Mouse (Mus musculus) urinary bladder, postnatal 4 days (tissue): ENCODE data around the gene Gabra5.

Source experiments
- DNase-seq, 2 experiments: peaks; one replicate each; pipeline ENCODE4 v3.0.0; 2021 to 2022; ENCODE audit warnings: low spot score in 2 of 2

Gene Gabra5

DNA sequence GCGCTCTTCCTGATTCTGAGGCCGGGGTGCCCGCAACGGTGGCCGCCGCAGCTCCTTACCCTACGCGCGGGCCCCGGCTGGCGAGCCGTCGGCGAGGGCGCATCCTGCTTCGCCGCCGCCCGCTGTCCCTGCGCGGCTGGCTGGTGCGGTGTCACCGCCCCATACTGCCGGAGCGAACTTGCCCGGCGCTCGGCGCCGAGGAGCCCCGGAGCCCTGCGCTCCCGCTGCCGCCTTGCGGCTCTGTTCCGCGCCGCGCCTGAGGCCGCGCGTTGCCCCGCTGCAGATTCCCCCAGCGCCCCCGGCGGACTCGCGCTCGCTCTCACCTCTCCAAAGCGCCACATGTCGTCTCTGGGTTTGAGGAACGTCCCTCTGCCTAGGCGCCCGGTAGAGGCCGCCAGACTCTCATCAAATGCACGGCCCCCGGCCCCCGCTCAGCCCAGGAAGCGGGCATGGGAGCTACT lies at the start of gene Gabra5:
Gene Gabra5 (minus strand): TSS at position 379 of the 461 bp plus-strand sequence.
- no peak for DNase-seq

DNA sequence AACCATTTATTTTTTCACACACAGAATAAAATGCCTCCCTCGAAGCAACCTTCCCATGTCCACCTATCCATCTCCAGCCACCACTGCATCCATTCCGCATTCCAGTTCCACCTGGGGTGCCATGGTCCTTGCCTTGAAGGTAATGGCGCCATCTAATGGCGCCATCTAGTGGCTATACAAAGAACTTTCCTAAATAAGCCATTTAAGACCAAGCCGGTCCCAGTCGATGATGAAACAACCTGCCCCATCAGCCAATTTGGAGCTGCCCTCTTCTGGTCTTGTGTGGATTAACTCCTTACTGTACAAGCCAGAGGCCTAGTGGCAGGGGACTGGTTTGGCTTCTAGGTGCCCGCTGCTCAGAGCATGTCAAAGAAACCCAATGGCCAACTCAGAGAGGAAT lies 28.7 kb upstream of the Gabra5 start:
- no peak for DNase-seq

DNA sequence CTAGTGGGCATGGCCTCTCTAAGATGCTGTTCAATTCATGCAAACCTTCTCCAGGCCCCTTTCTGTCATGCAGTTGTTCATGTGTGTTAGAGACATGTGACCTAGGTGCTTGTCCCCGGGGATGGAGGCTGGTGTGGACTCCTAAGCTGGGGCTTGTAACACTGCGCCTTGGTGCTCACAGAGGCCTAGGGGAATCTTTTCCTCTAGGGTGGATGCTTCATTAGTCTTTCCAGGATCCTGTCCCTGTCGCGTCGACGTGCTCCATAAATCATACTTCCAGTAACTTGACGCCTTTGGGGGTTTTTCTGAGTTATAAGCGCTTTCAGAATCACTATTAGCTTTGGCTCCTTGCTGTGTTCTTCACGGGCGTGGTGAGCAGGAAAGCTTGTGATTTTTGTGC lies 22.8 kb upstream of the Gabra5 start:
- DNase-seq, result no peak

DNA sequence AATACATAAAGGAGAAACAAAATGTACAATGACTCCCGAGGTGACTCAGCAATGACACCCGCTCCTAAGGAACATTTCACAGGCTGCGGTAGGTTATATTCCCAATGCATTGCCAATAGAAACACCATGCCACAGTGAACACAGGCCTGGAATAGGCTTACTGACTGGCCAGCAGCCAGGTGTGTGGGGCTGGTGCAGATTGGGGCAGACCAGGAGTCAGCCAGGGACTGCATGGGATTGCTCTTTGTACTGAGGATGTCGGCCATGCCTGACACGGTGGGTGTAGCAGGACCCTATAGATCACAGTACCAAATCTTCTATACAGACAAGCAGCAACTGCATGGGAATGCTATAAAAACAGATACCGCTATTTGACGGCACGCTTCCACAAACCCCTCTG lies 20.1 kb upstream of the Gabra5 start:
- no peak for DNase-seq

GRCm38 (mm10) chr7:57529451-57529850 lies 19.6 kb upstream of the Gabra5 start:
- no peak for DNase-seq

DNA sequence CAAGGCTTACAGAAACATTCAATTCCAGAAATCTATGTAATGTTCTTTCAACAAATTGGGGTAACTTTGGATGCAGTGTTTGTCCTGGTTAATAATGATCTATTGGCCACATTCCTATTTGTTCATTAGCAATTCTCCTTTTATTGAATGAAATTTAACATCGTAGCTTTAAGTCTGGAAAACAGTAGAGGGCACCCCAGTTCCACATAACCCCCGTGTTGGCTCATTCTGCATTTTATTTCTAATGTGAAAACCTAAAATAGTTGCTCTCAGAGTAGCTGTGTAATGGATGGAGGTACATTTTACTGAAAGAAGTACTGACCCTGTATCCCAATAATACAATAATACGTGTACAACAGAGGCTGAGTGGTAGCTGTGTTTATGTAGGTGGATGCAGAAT lies 3.1 kb upstream of the Gabra5 start:
- DNase-seq, result no peak

DNA sequence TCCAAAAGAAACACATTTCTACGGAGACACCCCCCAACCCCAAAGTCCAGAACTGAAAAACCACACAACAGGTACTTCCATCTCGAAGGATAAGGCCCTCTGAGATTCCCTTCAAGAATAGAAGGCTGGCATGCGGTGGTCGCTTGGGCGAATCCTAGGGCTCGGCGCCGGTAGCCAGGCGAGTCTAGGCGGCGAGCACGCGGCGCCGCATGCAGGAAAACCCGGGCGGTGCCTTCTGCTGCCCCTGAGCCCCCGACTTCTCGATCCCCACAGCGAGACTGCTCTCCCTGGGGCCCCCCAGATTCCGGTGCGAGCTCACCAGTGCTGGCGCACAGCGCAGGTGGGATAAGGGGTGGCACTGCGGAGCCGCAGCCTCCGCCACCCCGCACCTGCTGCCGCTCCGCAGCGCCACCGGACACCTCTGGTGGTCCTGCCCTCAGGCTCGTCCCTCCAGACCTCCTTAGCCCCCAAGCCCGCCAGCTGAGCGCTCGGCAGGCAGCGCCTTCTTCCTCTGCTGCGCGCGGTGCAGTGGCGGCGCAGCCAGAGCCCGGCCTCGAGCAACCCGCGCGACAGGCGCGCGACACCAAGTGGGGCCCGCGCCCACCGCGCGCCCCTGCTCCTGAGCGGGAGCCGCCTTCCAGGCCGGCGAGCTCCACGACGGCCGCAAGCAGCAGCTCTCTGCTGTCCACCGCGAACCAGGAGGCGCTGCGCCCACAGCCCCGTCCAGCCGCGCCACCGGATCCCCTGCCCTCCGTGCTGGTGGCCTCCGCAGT lies 813 bp downstream of the Gabra5 start:
- DNase-seq, result no peak

- DNase-seq, result no peak
Observed at GRCm38 (mm10) chr7:57502809-57503208, 7.0 kb downstream of the Gabra5 start.

DNA sequence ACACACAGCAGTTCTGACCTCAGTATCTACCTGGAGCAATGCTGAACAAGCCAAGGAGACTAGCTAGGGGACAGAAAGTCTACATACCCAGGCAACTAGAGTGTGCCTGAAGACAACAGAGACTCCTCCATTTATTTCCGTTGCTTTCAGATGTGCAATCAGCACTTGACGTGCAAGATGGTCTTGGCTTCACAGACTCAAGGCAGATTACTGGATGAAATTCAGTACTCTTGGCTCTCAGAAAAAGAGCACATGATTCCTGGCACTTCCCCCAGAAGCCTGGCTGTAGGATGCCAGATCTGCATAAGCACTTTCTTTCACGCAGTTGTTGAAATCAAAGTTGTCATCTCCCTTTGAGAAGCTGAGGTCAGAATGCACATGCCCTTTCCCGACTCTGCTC lies 18.1 kb downstream of the Gabra5 start:
- no peak for DNase-seq

- DNase-seq, result no peak
Observed at GRCm38 (mm10) chr7:57486907-57487306, 23.0 kb downstream of the Gabra5 start.

DNA sequence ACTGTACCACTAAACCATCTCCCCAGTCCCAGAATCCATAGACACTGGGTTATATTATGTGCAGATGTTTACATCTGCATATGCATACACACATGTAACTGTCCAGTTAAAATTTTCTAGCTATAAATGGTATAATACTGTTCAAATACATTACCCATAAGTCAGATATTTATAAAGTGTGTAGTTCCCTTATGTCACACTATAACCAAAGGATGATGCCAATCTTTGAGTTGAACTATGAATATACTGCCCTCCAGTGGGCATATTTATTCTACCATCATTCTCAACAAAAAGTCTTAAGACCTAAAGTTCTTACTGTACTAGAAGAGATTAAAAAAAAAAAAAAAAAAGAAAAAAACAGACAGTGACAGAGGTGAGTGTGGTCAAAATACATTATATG lies 27.0 kb downstream of the Gabra5 start:
- DNase-seq, result no peak

DNA sequence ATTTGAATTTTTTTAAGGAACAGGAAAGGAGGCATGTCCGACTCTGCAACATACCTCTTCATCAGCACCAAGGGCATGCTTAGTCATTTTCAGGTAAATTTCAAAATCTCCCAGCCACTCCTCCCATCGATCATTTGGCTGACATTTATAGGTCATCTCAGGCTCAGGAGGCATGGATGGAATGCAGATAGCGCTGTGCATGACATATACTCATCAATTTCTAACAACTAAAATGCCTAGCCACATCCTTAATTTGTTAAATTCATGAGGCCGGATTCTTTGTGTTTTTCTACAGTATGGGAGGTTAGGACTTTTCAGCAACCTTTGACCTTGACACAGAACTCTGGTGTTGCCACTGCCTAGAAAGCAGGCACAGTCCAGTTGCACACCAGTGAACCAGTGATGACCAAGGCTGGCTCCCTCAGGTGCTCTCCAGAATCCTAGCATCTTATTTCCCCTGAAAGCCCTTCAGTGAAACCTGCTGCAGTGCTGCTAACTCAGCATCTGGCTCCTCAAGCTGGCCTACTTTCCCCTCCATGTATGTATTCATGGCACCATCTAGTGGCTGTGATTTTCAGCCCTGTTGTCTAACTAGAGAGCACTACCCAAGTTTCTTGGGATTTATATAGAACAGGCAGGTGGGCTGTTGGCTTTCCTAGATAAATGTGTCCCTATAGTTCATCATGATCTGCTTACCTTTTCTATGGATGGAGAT lies 35.9 kb downstream of the Gabra5 start:
- no peak for DNase-seq

- no peak for DNase-seq
Observed at GRCm38 (mm10) chr7:57471316-57471715, 38.5 kb downstream of the Gabra5 start.

DNA sequence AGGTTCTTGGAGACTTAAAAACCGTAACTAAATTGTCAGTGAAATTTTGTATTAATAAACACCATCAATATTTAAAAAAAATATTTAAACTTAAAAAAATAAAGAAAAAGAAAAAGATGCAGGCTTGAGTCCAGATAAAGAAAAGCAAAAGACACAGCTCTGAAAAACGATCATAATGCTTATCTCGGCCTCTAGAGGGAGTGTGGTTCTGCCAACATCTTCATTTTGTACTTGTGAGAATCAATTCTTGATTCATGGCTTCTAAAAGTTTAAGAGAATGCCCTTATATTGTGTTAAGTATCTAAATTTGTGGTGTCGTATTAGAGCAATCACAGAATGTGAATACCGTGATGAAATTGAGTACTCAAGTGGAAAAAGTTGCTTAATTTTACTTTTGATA lies 49.5 kb downstream of the Gabra5 start:
- no peak for DNase-seq

DNA sequence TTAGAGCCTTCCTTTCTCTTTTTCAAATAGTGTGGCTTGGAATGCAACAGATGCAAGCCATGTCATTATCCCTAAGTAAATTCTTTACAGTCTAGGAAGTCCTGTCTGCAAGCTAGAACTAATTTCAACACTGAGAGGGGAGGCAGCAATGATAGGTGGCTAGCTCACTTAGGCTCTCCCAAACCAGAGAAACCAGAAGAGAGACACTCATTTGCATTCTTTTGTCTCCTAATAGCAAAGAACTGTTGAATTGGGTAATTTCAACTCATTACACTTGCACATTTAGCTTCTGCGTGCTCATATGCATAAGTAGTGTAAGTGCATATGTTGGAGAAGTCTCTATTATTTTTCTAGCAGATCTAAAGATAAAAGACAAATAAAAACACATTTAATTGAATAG lies 61.6 kb downstream of the Gabra5 start:
- no peak for DNase-seq

GRCm38 (mm10) chr7:57422675-57423074 lies 87.2 kb downstream of the Gabra5 start:
- no peak for DNase-seq

DNA sequence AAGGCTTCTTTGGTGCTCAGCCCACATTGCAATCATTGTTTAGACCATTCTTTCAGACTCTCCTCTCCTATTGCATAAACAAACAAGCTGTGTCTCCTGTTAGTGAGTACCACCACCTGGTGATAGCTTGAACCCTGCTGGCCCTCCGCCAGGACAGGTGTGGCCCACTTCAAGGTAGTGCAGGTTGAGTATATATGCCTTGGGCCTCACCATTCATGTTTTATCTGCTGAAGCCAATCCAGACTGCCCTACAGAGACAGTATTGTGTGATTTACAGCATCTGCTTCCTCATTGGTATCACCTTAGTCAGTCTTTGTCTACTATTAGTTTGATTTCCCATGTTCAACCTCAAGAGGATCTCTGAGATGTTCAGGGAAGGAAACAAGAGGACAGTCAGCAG lies 88.8 kb downstream of the Gabra5 start:
- no peak for DNase-seq

GRCm38 (mm10) chr7:57419392-57419791 lies 90.5 kb downstream of the Gabra5 start, which contains the start of gene Gabrb3:
TSS of gene Gabrb3 (plus strand) at chr7:57419692.
- DNase-seq, result no peak

DNA sequence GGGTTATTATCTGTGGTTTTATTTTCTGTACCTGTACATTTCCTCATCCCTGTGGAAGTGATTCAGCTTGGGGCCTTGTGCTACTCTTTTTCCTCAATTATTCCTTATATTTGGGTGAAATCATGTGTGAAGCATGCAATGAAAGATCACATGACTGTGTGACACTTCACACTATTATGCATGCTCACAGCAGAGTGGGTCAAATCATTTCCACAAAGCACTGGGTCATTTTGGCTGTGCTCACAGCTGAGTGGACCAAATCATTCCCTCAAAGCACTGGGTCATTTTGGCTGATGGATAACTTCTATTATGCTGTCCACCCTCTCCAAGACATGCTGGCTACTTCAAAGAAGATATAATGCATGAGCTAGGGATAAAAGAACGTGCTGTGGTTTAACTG lies 97.0 kb downstream of the Gabra5 start:
- DNase-seq, result no peak

DNA sequence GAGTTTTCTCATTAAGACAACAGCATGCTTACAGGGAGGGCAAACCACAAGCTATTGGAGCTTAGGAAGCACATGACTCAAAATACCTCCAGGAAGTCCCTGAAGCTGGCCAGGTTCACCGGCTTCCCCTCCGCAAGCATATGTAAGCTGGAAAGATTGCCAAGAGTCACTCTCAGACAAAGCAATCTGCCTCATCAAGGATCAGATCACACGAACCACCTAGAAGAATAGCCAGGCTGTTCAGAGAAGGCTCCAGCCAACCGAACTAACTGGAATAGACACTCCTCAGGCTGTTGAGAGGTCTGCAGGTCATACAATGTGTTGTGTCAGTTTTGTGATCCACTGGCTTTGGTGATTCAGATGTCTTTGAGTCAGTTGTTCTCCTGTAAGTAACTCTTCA lies 98.7 kb downstream of the Gabra5 start:
- no peak for DNase-seq

DNA sequence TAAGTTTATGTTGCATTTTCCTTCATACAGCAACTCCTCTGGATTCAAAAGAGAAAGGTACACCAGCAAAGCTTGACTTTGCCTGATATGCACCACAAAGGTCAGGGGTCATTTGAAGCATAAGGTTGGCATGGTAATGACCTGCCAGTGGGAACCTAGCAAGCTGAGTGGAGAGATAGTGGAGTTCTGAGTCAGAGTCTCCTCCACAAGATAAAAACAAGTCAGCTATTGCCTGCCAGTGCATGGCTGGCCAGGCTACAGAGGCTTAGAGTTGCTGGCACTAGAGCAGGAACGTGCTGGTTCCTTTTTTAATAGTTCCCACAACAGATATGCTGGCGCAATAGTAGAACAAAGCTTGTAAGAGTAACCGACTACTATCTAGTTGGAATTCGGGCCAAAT lies 116.3 kb downstream of the Gabra5 start:
- DNase-seq, result no peak

DNA sequence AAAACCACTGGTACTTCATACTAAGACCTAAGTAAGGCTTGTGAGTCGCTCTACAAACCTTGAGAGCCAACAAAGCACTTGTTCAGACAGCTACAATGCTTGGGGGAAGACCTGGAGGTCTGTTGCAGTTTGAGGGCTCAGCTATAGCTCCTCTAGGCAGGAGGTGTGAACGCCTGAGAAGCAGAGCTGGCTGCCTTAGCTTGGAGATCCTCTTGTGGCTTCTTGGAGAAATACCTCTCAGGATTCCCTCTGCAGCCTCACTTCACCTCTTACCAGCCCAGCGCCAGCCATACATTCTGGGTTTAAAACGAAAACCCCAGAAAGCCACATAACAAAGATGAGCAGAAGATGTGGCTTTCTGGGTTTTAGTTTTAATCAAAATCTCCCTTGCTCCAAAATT lies 119.8 kb downstream of the Gabra5 start:
- no peak for DNase-seq

DNA sequence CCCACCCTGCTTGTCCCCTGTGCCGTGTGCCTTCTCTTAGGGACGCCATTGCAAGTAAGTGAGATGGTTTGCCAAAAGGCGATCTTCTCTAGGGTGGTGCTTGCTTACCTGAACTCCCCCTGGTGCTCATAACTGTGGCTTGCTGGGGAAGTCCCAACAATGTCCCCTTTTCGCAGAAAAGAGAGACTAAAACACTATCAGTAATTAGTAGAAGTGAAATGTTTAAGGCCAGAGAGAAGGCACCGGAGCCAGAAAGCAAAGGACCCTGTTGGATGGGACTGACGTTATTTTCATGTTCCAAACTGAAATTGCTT lies 122.6 kb downstream of the Gabra5 start:
- no peak for DNase-seq
